Mouse (Mus musculus) testis, adult 2 months (tissue): ENCODE data around the gene Usp17ld. TPM values are rescaled to one million over a fixed set of nuclear protein-coding genes. Genes with fewer than 3 reads are reported as not detected.
"Not testable (repeated sequence)": the region's sequence is repeated elsewhere in the genome, so short reads cannot be mapped to it uniquely, and the experiment has no call there.

Experiments
- H3K27ac ChIP-seq: fragments of 200-500 bp; 2 replicates; pipeline ENCODE4 v1.5.1; 2012; ENCODE audit warnings: low read depth, low read length; ENCODE audit not compliant: control insufficient read depth, insufficient read depth
- H3K27me3 ChIP-seq: fragments of 200-500 bp; 2 replicates; pipeline ENCODE4 v1.6.1; 2012; ENCODE audit warnings: mild to moderate bottlenecking, low read length, moderate library complexity; ENCODE audit not compliant: control insufficient read depth, insufficient read depth
- H3K36me3 ChIP-seq: fragments of 200-500 bp; 2 replicates; pipeline ENCODE4 v1.6.1; 2012; ENCODE audit warnings: mild to moderate bottlenecking, low read length; ENCODE audit not compliant: control insufficient read depth, insufficient read depth
- H3K4me1 ChIP-seq: fragments of 200-500 bp; 2 replicates; pipeline ENCODE4 v1.6.1; 2012; ENCODE audit warnings: low read length; ENCODE audit not compliant: control insufficient read depth, insufficient read depth
- H3K4me3 ChIP-seq: fragments of 200-500 bp; 2 replicates; pipeline ENCODE4 v1.5.1; 2012; ENCODE audit warnings: low read depth, mild to moderate bottlenecking, low read length, moderate library complexity, mixed read lengths; ENCODE audit not compliant: control insufficient read depth
- CTCF ChIP-seq: fragments of 200-500 bp; IDR thresholded peaks from 2 replicates; pipeline ENCODE4 v1.5.1; 2012; ENCODE audit warnings: low read depth, mild to moderate bottlenecking, inconsistent platforms, low read length, moderate library complexity; ENCODE audit not compliant: control insufficient read depth, insufficient read depth, insufficient replicate concordance
- POLR2A ChIP-seq: fragments of 200-500 bp; IDR thresholded peaks from 2 replicates; pipeline ENCODE4 v1.6.1; 2012; ENCODE audit warnings: low read depth, mild to moderate bottlenecking, inconsistent platforms, low read length, moderate library complexity; ENCODE audit not compliant: control insufficient read depth
- polyA plus RNA-seq: library from polyadenylated mRNA; depleted of rRNA; stranded (reverse); fragments of >200 nt; gene quantifications from 2 replicates; pipeline ENCODE4 v1.2.3, GENCODE M21; 2012; rRNA removed

Gene Usp17ld
- polyA plus RNA-seq, result not detected in 2 replicates

DNA sequence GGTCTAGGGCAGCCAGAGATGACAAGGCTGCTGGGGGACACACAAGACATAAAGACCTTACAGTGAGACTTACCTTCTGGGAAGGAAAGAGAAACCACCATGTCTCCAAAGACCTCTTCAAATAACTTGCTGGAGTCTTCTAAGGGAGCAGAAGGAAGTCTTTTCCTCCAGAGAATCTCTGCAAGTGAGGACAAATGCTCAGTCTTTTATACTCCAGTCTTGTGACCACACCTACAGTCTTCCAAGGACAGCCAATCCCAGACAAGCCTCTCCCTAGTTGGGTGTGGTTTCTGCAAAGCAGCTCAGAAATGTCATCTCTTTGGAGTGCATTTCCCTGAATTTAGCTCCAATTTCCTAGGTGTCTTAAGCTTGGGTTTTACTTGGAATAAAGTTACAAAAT is at the start of gene Usp17ld:
Gene Usp17ld, minus strand, starts transcription at position 101 of the 400 bp plus-strand sequence.
- H3K27me3 ChIP-seq, H3K4me3 ChIP-seq, H3K27ac ChIP-seq, H3K4me1 ChIP-seq, H3K36me3 ChIP-seq: not testable (repeated sequence)

GRCm38 (mm10) chr7:103216696-103217095 is 35.6 kb downstream of the Usp17ld start, which contains the start of gene Olfr594:
Olfr594 (plus strand) TSS chr7:103216996.
- Histone ChIP-seq H3K27ac (no peak within 1 kb of the TSS), H3K36me3 (no peaks in the 10 kb centered on the region), H3K27me3 (no peaks in the 10 kb centered on the region), H3K4me1 (no peaks in the 10 kb centered on the region), H3K4me3 (no peak within 1 kb of the TSS)
- TF ChIP-seq POLR2A, result no peak
- TF ChIP-seq CTCF, result no peak

- not testable (repeated sequence) for H3K4me1 ChIP-seq, H3K36me3 ChIP-seq, H3K27ac ChIP-seq, H3K4me3 ChIP-seq, H3K27me3 ChIP-seq
Observed at GRCm38 (mm10) chr7:103212050-103212449, 40.3 kb downstream of the Usp17ld start.

DNA sequence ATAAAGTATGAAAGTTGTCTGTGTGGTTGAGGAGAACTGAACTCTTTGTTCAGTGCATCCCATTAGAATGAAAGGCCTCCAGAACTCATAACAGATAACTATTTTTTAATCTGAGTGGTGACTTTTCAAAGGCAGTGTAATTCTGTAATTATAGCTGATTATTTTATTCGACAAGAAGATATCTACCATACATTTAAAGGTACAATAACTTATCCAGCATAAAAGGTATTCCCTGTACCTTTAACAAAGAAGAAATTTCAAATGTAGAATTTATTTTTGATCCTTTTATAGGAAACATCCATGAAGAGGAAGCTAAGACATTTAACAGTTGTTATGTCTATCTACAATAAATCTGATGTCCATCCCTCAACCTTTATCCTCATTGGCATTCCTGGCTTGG is 40.7 kb downstream of the Usp17ld start, which contains the start of gene Olfr593:
Gene Olfr593, plus strand, starts transcription at position 301 of the 400 bp plus-strand sequence.
- Histone ChIP-seq H3K27me3 (no peaks in the 10 kb centered on the region), H3K4me3 (no peak within 1 kb of the TSS)
- no peak for TF ChIP-seq POLR2A
- no peak for TF ChIP-seq CTCF

More for the DNA sequence above, 40.7 kb downstream of the Usp17ld start, which contains the start of gene Olfr593:
- Histone ChIP-seq H3K4me1 (no peaks in the 10 kb centered on the region), H3K27ac (no peak within 1 kb of the TSS), H3K36me3 (no peaks in the 10 kb centered on the region)

Other genes with a start within 250 kb of the Usp17ld start
- gene Olfr582, start 214.5 kb downstream of the Usp17ld start, polyA plus RNA-seq, result not detected in 2 replicates
- gene Olfr583, start 201.2 kb downstream of the Usp17ld start, polyA plus RNA-seq, result not detected in 2 replicates
- not detected in 2 replicates for gene Olfr584, start 170.6 kb downstream of the Usp17ld start, polyA plus RNA-seq
- not detected in 2 replicates for gene Olfr585, start 154.8 kb downstream of the Usp17ld start, polyA plus RNA-seq
- not detected in 2 replicates for gene Olfr586, start 126.9 kb downstream of the Usp17ld start, polyA plus RNA-seq
- gene Olfr588-ps1, start 111.6 kb downstream of the Usp17ld start, polyA plus RNA-seq, result not detected in 2 replicates
- not detected in 2 replicates for gene Olfr589, start 96.1 kb downstream of the Usp17ld start, polyA plus RNA-seq
- gene Olfr591, start 74.2 kb downstream of the Usp17ld start, polyA plus RNA-seq, result not detected in 2 replicates
- gene Olfr592, start 67.7 kb downstream of the Usp17ld start, polyA plus RNA-seq, result not detected in 2 replicates
- not detected in 2 replicates for gene Olfr593, start 40.6 kb downstream of the Usp17ld start, polyA plus RNA-seq
- not detected in 2 replicates for gene Olfr594, start 35.5 kb downstream of the Usp17ld start, polyA plus RNA-seq
- gene Olfr596, start 53.1 kb upstream of the Usp17ld start, polyA plus RNA-seq, result not detected in 2 replicates
- gene Olfr597, start 63.8 kb upstream of the Usp17ld start, polyA plus RNA-seq, result not detected in 2 replicates
- not detected in 2 replicates for gene Olfr598, start 71.1 kb upstream of the Usp17ld start, polyA plus RNA-seq
- not detected in 2 replicates for gene Olfr599, start 83.4 kb upstream of the Usp17ld start, polyA plus RNA-seq
- gene Olfr600, start 97.2 kb upstream of the Usp17ld start, polyA plus RNA-seq, result not detected in 2 replicates
- not detected in 2 replicates for gene Olfr601, start 110.2 kb upstream of the Usp17ld start, polyA plus RNA-seq
- gene Olfr603, start 133.7 kb upstream of the Usp17ld start, polyA plus RNA-seq, result 0.11 TPM in 1 of 2 replicates, not detected in the other
- not detected in 2 replicates for gene Usp17lc, start 162.6 kb upstream of the Usp17ld start, polyA plus RNA-seq
- not detected in 2 replicates for gene Olfr605, start 192.9 kb upstream of the Usp17ld start, polyA plus RNA-seq
- not detected in 2 replicates for gene Olfr606, start 196.5 kb upstream of the Usp17ld start, polyA plus RNA-seq
- not detected in 2 replicates for gene Olfr607, start 211.6 kb upstream of the Usp17ld start, polyA plus RNA-seq
- not detected in 2 replicates for gene Olfr608, start 217.4 kb upstream of the Usp17ld start, polyA plus RNA-seq
- gene Olfr609, start 245.6 kb upstream of the Usp17ld start, polyA plus RNA-seq, result not detected in 2 replicates